Mouse (Mus musculus): ENCODE measurements around the gene Hist1h2bh.

- TF ChIP-seq POLR2A (IDR thresholded peaks at IDR 0.05; ENCODE audit: borderline replicate concordance, extremely low read depth, insufficient read depth, insufficient read length, poor library complexity, severe bottlenecking) = no peak
- TF ChIP-seq CTCF (IDR thresholded peaks at IDR 0.05; ENCODE audit: borderline replicate concordance, extremely low read depth, insufficient read depth, insufficient read length) = no peak
These were observed 40.3 kb downstream of the Hist1h2bh start for GRCm38 (mm10) chr13:23502916-23503315.

All from brain, embryonic 14.5 days (tissue).